Mouse (Mus musculus): Measurements from ENCODE around the gene Tet1. TPM values are rescaled to one million over a fixed set of nuclear protein-coding genes. Genes with fewer than 3 reads are reported as not detected.

Tet1 gene
- polyA plus RNA-seq, 1 experiment from 2014 or later: 32.6 TPM

GRCm38 (mm10) chr10:62865167-62866034 is 43.4 kb downstream of the Tet1 start:
- H3K27ac ChIP-seq (ENCODE audit: low read depth, low read length): peak overlapping the region; percentile 94
- H3K9ac ChIP-seq (ENCODE audit: low read depth, low read length): peak overlapping the region; percentile 75
- peaks cover 10% of the 10 kb centered on the region; the same call in 1 of the 2 replicates for H3K4me1 ChIP-seq (ENCODE audit: control insufficient read depth, insufficient read depth, low read length)
- peak overlapping the region; percentile 53 for H3K4me3 ChIP-seq (ENCODE audit: low read depth, low read length)
- ATAC-seq (replicated peaks; ENCODE audit: insufficient number of reproducible peaks, low FRiP score, low TSS enrichment): peak; percentile 89
- no peaks in the 10 kb centered on the region for H3K36me3 ChIP-seq (ENCODE audit: control insufficient read depth, insufficient read depth, low read length)
- WGBS (ENCODE audit: insufficient replicate concordance): under 1% methylated on average over 28 of the region's 28 CpGs
- H3K27me3 ChIP-seq (ENCODE audit: control insufficient read depth, insufficient read depth, low read length): no peaks in the 10 kb centered on the region
- no peaks in the 10 kb centered on the region for H3K9me3 ChIP-seq (replicated peaks; ENCODE audit: control insufficient read depth, low read length)
- H3K4me2 ChIP-seq: peak overlapping the region; percentile 87

- Histone ChIP-seq H3K27ac (ENCODE audit: low read depth, low read length) (no peak overlapping the region), H3K4me1 (ENCODE audit: control insufficient read depth, insufficient read depth, low read length) (peaks cover 10% of the 10 kb centered on the region; the same call in 1 of the 2 replicates), H3K9ac (ENCODE audit: low read depth, low read length) (peak overlapping the region; percentile 50), H3K4me2 (peak overlapping the region; percentile 87), H3K36me3 (ENCODE audit: control insufficient read depth, insufficient read depth, low read length) (no peaks in the 10 kb centered on the region), H3K4me3 (ENCODE audit: low read depth, low read length) (peak overlapping the region; percentile 53), H3K27me3 (ENCODE audit: control insufficient read depth, insufficient read depth, low read length) (no peaks in the 10 kb centered on the region), H3K9me3 (replicated peaks; ENCODE audit: control insufficient read depth, low read length) (no peaks in the 10 kb centered on the region)
- no peak for ATAC-seq (replicated peaks; ENCODE audit: insufficient number of reproducible peaks, low FRiP score, low TSS enrichment)
- WGBS (ENCODE audit: insufficient replicate concordance): 73% methylated on average over 3 of the region's 3 CpGs
Measured at GRCm38 (mm10) chr10:62863563-62863962, 45.2 kb downstream of the Tet1 start.

- peaks cover 10% of the 10 kb centered on the region; the same call in 1 of the 2 replicates for H3K4me1 ChIP-seq (ENCODE audit: control insufficient read depth, insufficient read depth, low read length)
- ATAC-seq (replicated peaks; ENCODE audit: insufficient number of reproducible peaks, low FRiP score, low TSS enrichment): no peak
- no peak overlapping the region for H3K27ac ChIP-seq (ENCODE audit: low read depth, low read length)
- H3K4me3 ChIP-seq (ENCODE audit: low read depth, low read length): no peak overlapping the region
- no peaks in the 10 kb centered on the region for H3K9me3 ChIP-seq (replicated peaks; ENCODE audit: control insufficient read depth, low read length)
- WGBS (ENCODE audit: insufficient replicate concordance): 86% methylated on average over 1 of the region's 1 CpGs
- no peak overlapping the region for H3K9ac ChIP-seq (ENCODE audit: low read depth, low read length)
- no peaks in the 10 kb centered on the region for H3K36me3 ChIP-seq (ENCODE audit: control insufficient read depth, insufficient read depth, low read length)
- H3K4me2 ChIP-seq: no peak overlapping the region
- no peaks in the 10 kb centered on the region for H3K27me3 ChIP-seq (ENCODE audit: control insufficient read depth, insufficient read depth, low read length)
Measured at GRCm38 (mm10) chr10:62862435-62862834, 46.4 kb downstream of the Tet1 start.

GRCm38 (mm10) chr10:62858967-62859366 is 49.8 kb downstream of the Tet1 start:
- H3K9me3 ChIP-seq (replicated peaks; ENCODE audit: control insufficient read depth, low read length): no peaks in the 10 kb centered on the region
- H3K9ac ChIP-seq (ENCODE audit: low read depth, low read length): no peak overlapping the region
- no peaks in the 10 kb centered on the region for H3K36me3 ChIP-seq (ENCODE audit: control insufficient read depth, insufficient read depth, low read length)
- H3K4me3 ChIP-seq (ENCODE audit: low read depth, low read length): no peak overlapping the region
- H3K4me2 ChIP-seq: no peak overlapping the region
- 93% methylated on average over 5 of the region's 5 CpGs for WGBS (ENCODE audit: insufficient replicate concordance)
- H3K4me1 ChIP-seq (ENCODE audit: control insufficient read depth, insufficient read depth, low read length): peaks cover 11% of the 10 kb centered on the region; the same call in 1 of the 2 replicates
- ATAC-seq (replicated peaks; ENCODE audit: insufficient number of reproducible peaks, low FRiP score, low TSS enrichment): no peak
- H3K27ac ChIP-seq (ENCODE audit: low read depth, low read length): no peak overlapping the region
- no peaks in the 10 kb centered on the region for H3K27me3 ChIP-seq (ENCODE audit: control insufficient read depth, insufficient read depth, low read length)

- ATAC-seq (replicated peaks; ENCODE audit: insufficient number of reproducible peaks, low FRiP score, low TSS enrichment): 0 out of 2 replicates have a peak, but pooled peaks have one; percentile 11
- no peak overlapping the region for H3K4me3 ChIP-seq (ENCODE audit: low read depth, low read length)
- H3K9ac ChIP-seq (ENCODE audit: low read depth, low read length): no peak overlapping the region
- H3K27ac ChIP-seq (ENCODE audit: low read depth, low read length): peak overlapping the region; percentile 60
- H3K36me3 ChIP-seq (ENCODE audit: control insufficient read depth, insufficient read depth, low read length): no peaks in the 10 kb centered on the region
- H3K4me1 ChIP-seq (ENCODE audit: control insufficient read depth, insufficient read depth, low read length): peaks cover 6% of the 10 kb centered on the region; the same call in 1 of the 2 replicates
- no peaks in the 10 kb centered on the region for H3K27me3 ChIP-seq (ENCODE audit: control insufficient read depth, insufficient read depth, low read length)
- WGBS (ENCODE audit: insufficient replicate concordance): 77% methylated on average over 10 of the region's 10 CpGs
- no peak overlapping the region for H3K4me2 ChIP-seq
- H3K9me3 ChIP-seq (replicated peaks; ENCODE audit: control insufficient read depth, low read length): no peaks in the 10 kb centered on the region
Measured at GRCm38 (mm10) chr10:62856690-62857290, 52.0 kb downstream of the Tet1 start.

- ATAC-seq (replicated peaks; ENCODE audit: insufficient number of reproducible peaks, low FRiP score, low TSS enrichment): peak; percentile 31; the same call in 1 of the 2 replicates
- Histone ChIP-seq H3K27me3 (ENCODE audit: control insufficient read depth, insufficient read depth, low read length) (no peaks in the 10 kb centered on the region), H3K9ac (ENCODE audit: low read depth, low read length) (no peak overlapping the region), H3K9me3 (replicated peaks; ENCODE audit: control insufficient read depth, low read length) (no peaks in the 10 kb centered on the region), H3K36me3 (ENCODE audit: control insufficient read depth, insufficient read depth, low read length) (no peaks in the 10 kb centered on the region), H3K4me1 (ENCODE audit: control insufficient read depth, insufficient read depth, low read length) (peaks cover 8% of the 10 kb centered on the region), H3K27ac (ENCODE audit: low read depth, low read length) (peak overlapping the region; percentile 83), H3K4me2 (peak overlapping the region; percentile 37), H3K4me3 (ENCODE audit: low read depth, low read length) (no peak overlapping the region)
- 19% methylated on average over 2 of the region's 2 CpGs for WGBS (ENCODE audit: insufficient replicate concordance)
Measured at GRCm38 (mm10) chr10:62854992-62855391, 53.8 kb downstream of the Tet1 start.

- no peaks in the 10 kb centered on the region for H3K36me3 ChIP-seq (ENCODE audit: control insufficient read depth, insufficient read depth, low read length)
- peak; percentile 32 for ATAC-seq (replicated peaks; ENCODE audit: insufficient number of reproducible peaks, low FRiP score, low TSS enrichment)
- H3K4me2 ChIP-seq: peak overlapping the region; percentile 37
- no peak overlapping the region for H3K9ac ChIP-seq (ENCODE audit: low read depth, low read length)
- WGBS (ENCODE audit: insufficient replicate concordance): 40% methylated on average over 4 of the region's 4 CpGs
- peak overlapping the region; percentile 83 for H3K27ac ChIP-seq (ENCODE audit: low read depth, low read length)
- no peaks in the 10 kb centered on the region for H3K9me3 ChIP-seq (replicated peaks; ENCODE audit: control insufficient read depth, low read length)
- no peaks in the 10 kb centered on the region for H3K27me3 ChIP-seq (ENCODE audit: control insufficient read depth, insufficient read depth, low read length)
- no peak overlapping the region for H3K4me3 ChIP-seq (ENCODE audit: low read depth, low read length)
- peaks cover 8% of the 10 kb centered on the region for H3K4me1 ChIP-seq (ENCODE audit: control insufficient read depth, insufficient read depth, low read length)
Measured at GRCm38 (mm10) chr10:62854581-62854980, 54.2 kb downstream of the Tet1 start.

GRCm38 (mm10) chr10:62851578-62851977 is 57.2 kb downstream of the Tet1 start:
- Histone ChIP-seq H3K27me3 (ENCODE audit: control insufficient read depth, insufficient read depth, low read length) (no peaks in the 10 kb centered on the region), H3K36me3 (ENCODE audit: control insufficient read depth, insufficient read depth, low read length) (no peaks in the 10 kb centered on the region), H3K4me2 (no peak overlapping the region), H3K27ac (ENCODE audit: low read depth, low read length) (no peak overlapping the region), H3K4me1 (ENCODE audit: control insufficient read depth, insufficient read depth, low read length) (peaks cover 5% of the 10 kb centered on the region), H3K4me3 (ENCODE audit: low read depth, low read length) (no peak overlapping the region), H3K9me3 (replicated peaks; ENCODE audit: control insufficient read depth, low read length) (no peaks in the 10 kb centered on the region), H3K9ac (ENCODE audit: low read depth, low read length) (no peak overlapping the region)
- no peak for ATAC-seq (replicated peaks; ENCODE audit: insufficient number of reproducible peaks, low FRiP score, low TSS enrichment)
- 83% methylated on average over 7 of the region's 7 CpGs for WGBS (ENCODE audit: insufficient replicate concordance)

All from heart, embryonic 11.5 days (tissue).